Mouse (Mus musculus): ENCODE results near the gene Tmem110. TPM values are rescaled to one million over a fixed set of nuclear protein-coding genes. Genes with fewer than 3 reads are reported as not detected.

The Tmem110 gene
- total and polyA plus RNA-seq, 3 experiments, result 11.6 to 21.0 TPM; not detected in 1

GRCm38 (mm10) chr14:30878958-30879571, 53.7 kb downstream of the Tmem110 start, which contains the start of gene Mustn1:
Gene Mustn1, plus strand, starts transcription at chr14:30879200.
- Histone ChIP-seq H3K9me3 (replicated peaks; ENCODE audit: insufficient read depth, low read length) (no peaks in the 10 kb centered on the region), H3K27me3 (ENCODE audit: control insufficient read depth in 1 of 2, insufficient read depth in 2 of 2, low read length in 2 of 2) (no peaks in the 10 kb centered on the region), H3K4me1 (ENCODE audit: control insufficient read depth in 1 of 2, insufficient read depth in 2 of 2, low read length in 2 of 2) (no peaks in the 10 kb centered on the region; a peak in 2 of 4 replicates), H3K4me3 (ENCODE audit: control insufficient read depth in 1 of 2, insufficient read depth in 1 of 2, low read depth in 2 of 2, low read length in 2 of 2) (no peak within 1 kb of the TSS), H3K9ac (ENCODE audit: control insufficient read depth, low read depth, low read length, poor library complexity, severe bottlenecking) (no peak within 1 kb of the TSS), H3K36me3 (ENCODE audit: control insufficient read depth in 1 of 2, insufficient read depth in 2 of 2, low read length in 2 of 2) (no peaks in the 10 kb centered on the region), H3K27ac (ENCODE audit: control insufficient read depth, low read depth, low read length) (no peak within 1 kb of the TSS), H3K79me2 (ENCODE audit: control insufficient read depth, insufficient read depth, low read length, poor library complexity) (no peaks in the 10 kb centered on the region)
- TF ChIP-seq KAT2A (conservative IDR thresholded peaks at IDR 0.05; ENCODE audit: low read depth, low read length), result no peak
- no peak for TF ChIP-seq JUND (IDR thresholded peaks at IDR 0.05; ENCODE audit: low read depth, low read length)
- TF ChIP-seq ZC3H11A (IDR thresholded peaks at IDR 0.05; ENCODE audit: low read depth, low read length), result no peak
- TF ChIP-seq RCOR1 (IDR thresholded peaks at IDR 0.05; ENCODE audit: low read depth, low read length), result no peak
- TF ChIP-seq NELFE (IDR thresholded peaks at IDR 0.05; ENCODE audit: low read depth, low read length), result no peak
- no peak for TF ChIP-seq POLR2A (IDR thresholded peaks at IDR 0.05; ENCODE audit: control insufficient read depth in 1 of 2, insufficient read depth in 1 of 2, low read depth in 1 of 2, low read length in 2 of 2, poor library complexity in 1 of 2)
- TF ChIP-seq CHD2 (IDR thresholded peaks at IDR 0.05; ENCODE audit: low read length), result no peak
- no peak for TF ChIP-seq MAX (IDR thresholded peaks at IDR 0.05; ENCODE audit: low read length)
- no peak for TF ChIP-seq ZKSCAN1 (IDR thresholded peaks at IDR 0.05; ENCODE audit: low read depth, low read length)
- TF ChIP-seq TCF12 (IDR thresholded peaks at IDR 0.05; ENCODE audit: low read depth, low read length), result no peak
- no peak for TF ChIP-seq BHLHE40 (IDR thresholded peaks at IDR 0.05; ENCODE audit: borderline replicate concordance, low read depth, low read length)
- TF ChIP-seq GATA1 (IDR thresholded peaks at IDR 0.05; ENCODE audit: low read depth, low read length), result no peak
- TF ChIP-seq UBTF (IDR thresholded peaks at IDR 0.05; ENCODE audit: borderline replicate concordance, insufficient read depth, low read depth, low read length), result no peak
- no peak for TF ChIP-seq TBP (IDR thresholded peaks at IDR 0.05; ENCODE audit: low read depth, low read length)
- no peak for TF ChIP-seq ZMIZ1 (IDR thresholded peaks at IDR 0.05; ENCODE audit: low read depth, low read length)
- no peak for TF ChIP-seq CHD1 (IDR thresholded peaks at IDR 0.05; ENCODE audit: low read depth, low read length)
- TF ChIP-seq NRF1 (IDR thresholded peaks at IDR 0.05; ENCODE audit: insufficient read depth, low read depth, low read length, poor library complexity, severe bottlenecking), result no peak
- TF ChIP-seq RAD21 (IDR thresholded peaks at IDR 0.05; ENCODE audit: low read depth, low read length), result no peak
- no peak for TF ChIP-seq MAZ (IDR thresholded peaks at IDR 0.05; ENCODE audit: low read depth, low read length)
- TF ChIP-seq MYB (IDR thresholded peaks at IDR 0.05; ENCODE audit: low read depth, low read length), result no peak
- DNase-seq (ENCODE audit: low read depth, low spot score), result no peak

- no peak for DNase-seq (ENCODE audit: low read depth, low spot score)
- no peaks in the 10 kb centered on the region for H3K9me3 ChIP-seq (replicated peaks; ENCODE audit: insufficient read depth, low read length)
- no peaks in the 10 kb centered on the region for H3K36me3 ChIP-seq (ENCODE audit: control insufficient read depth in 1 of 2, insufficient read depth in 2 of 2, low read length in 2 of 2)
- no peaks in the 10 kb centered on the region for H3K27me3 ChIP-seq (ENCODE audit: control insufficient read depth in 1 of 2, insufficient read depth in 2 of 2, low read length in 2 of 2)
- no peaks in the 10 kb centered on the region for H3K79me2 ChIP-seq (ENCODE audit: control insufficient read depth, insufficient read depth, low read length, poor library complexity)
- H3K4me3 ChIP-seq (ENCODE audit: control insufficient read depth in 1 of 2, insufficient read depth in 1 of 2, low read depth in 2 of 2, low read length in 2 of 2), result no peak overlapping the region
- no peaks in the 10 kb centered on the region; a peak in 2 of 4 replicates for H3K4me1 ChIP-seq (ENCODE audit: control insufficient read depth in 1 of 2, insufficient read depth in 2 of 2, low read length in 2 of 2)
- no peak overlapping the region for H3K27ac ChIP-seq (ENCODE audit: control insufficient read depth, low read depth, low read length)
- no peak for TF ChIP-seq GABPA (IDR thresholded peaks at IDR 0.05; ENCODE audit: low read depth, low read length)
- TF ChIP-seq TCF12 (IDR thresholded peaks at IDR 0.05; ENCODE audit: low read depth, low read length), result no peak
- no peak overlapping the region for H3K9ac ChIP-seq (ENCODE audit: control insufficient read depth, low read depth, low read length, poor library complexity, severe bottlenecking)
Measured at GRCm38 (mm10) chr14:30879794-30880193, 54.4 kb downstream of the Tmem110 start.
